10 mouse cellular contexts compared by ENCODE assay signal in the genomic region with DNA sequence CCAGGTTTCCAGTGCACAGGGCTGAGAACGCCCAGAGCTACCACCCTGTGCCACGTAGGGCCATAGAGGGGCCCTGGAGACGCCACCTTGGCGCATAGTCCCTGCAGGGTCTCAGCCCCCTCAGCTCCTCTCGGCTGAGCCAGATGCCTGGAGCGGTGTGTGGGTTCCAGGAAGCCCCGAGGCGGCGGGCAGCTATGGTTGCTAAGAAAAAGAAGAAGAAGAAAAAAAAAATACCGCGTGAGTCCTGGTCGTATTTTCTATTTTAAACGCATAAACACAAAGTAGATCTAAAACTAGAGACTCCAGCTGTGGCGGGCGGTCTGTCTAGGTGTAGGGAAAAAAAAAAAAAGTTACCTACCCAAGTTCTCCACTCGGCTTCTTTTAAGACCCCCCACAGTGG. TPM values are rescaled to one million over a fixed set of nuclear protein-coding genes. Genes with fewer than 3 reads are reported as not detected.
DNase-seq lines count a peak whose midpoint lies in the region; ATAC-seq and TF ChIP-seq lines count a peak whose summit lies in the region.
"Had no signal": no experiment of that assay in that cellular context is flagged by ENCODE, and none has a peak within 500 bp of the region (broad histone marks: within the 10 kb centered on the region; RNA-seq: fewer than 3 reads in every experiment).

No protein-coding gene starts in this region.

- ATAC-seq in kidney, embryonic 16.5 days (ENCODE audit: low FRiP score, low TSS enrichment) = no peak
- ATAC-seq in embryonic facial prominence, embryonic 15.5 days (ENCODE audit: insufficient number of reproducible peaks, low FRiP score, low TSS enrichment, low read depth) = no peak
- ATAC-seq in limb, embryonic 15.5 days (ENCODE audit: insufficient number of reproducible peaks, low FRiP score, low TSS enrichment, low read depth) = no peak
- ATAC-seq: Patski had no signal

- H3K27ac ChIP-seq in kidney, embryonic 16.5 days (ENCODE audit: low read length) = no peak overlapping the region
- H3K27ac ChIP-seq in ES-E14 (ENCODE audit: insufficient read depth, low read depth, low read length, poor library complexity, severe bottlenecking) = no peak overlapping the region
- no peak overlapping the region for H3K27ac ChIP-seq in embryonic facial prominence, embryonic 15.5 days (replicated peaks)
- no peak overlapping the region for H3K27ac ChIP-seq in limb, embryonic 15.5 days
- no peak overlapping the region for H3K27ac ChIP-seq in cerebellum, adult 2 months (ENCODE audit: insufficient read depth, low read length)
- H3K27ac ChIP-seq: neural tube, embryonic 12.5 days had no signal

- H3K4me3 ChIP-seq in kidney, embryonic 16.5 days (ENCODE audit: low read length) = 0 out of 2 replicates have a peak overlapping the region, but pooled peaks have one; percentile 51
- H3K4me3 ChIP-seq in ES-E14 (ENCODE audit: insufficient read depth in 1 of 2, low read depth in 1 of 2, low read length in 2 of 2, poor library complexity in 1 of 2, severe bottlenecking in 1 of 2) = peak overlapping the region; percentile 57 to 87
- peak overlapping the region; percentile 39; the same call in 1 of the 2 replicates for H3K4me3 ChIP-seq in embryonic facial prominence, embryonic 15.5 days (replicated peaks)
- peak overlapping the region; percentile 43; the same call in 1 of the 2 replicates for H3K4me3 ChIP-seq in limb, embryonic 15.5 days
- no peak overlapping the region for H3K4me3 ChIP-seq in cerebellum, adult 2 months (replicated peaks; ENCODE audit: insufficient read depth, low read depth, low read length)

- no peak overlapping the region for H3K9ac ChIP-seq in kidney, embryonic 16.5 days (replicated peaks; ENCODE audit: low read length)
- H3K9ac ChIP-seq in ES-E14 (ENCODE audit: insufficient read depth, low read depth, low read length, poor library complexity, severe bottlenecking) = peak overlapping the region; percentile 92
- H3K9ac ChIP-seq in embryonic facial prominence, embryonic 15.5 days = no peak overlapping the region
- H3K9ac ChIP-seq in limb, embryonic 15.5 days = no peak overlapping the region

- H3K36me3 ChIP-seq in kidney, embryonic 16.5 days (ENCODE audit: insufficient read depth, low read length) = no peaks in the 10 kb centered on the region
- H3K36me3 ChIP-seq in ES-E14 (ENCODE audit: control insufficient read depth, insufficient read depth, low read length, poor library complexity, severe bottlenecking) = no peaks in the 10 kb centered on the region
- H3K36me3 ChIP-seq in embryonic facial prominence, embryonic 15.5 days = no peaks in the 10 kb centered on the region
- no peaks in the 10 kb centered on the region for H3K36me3 ChIP-seq in limb, embryonic 15.5 days
- H3K36me3 ChIP-seq: neural tube, embryonic 12.5 days had no signal

- no peak for DNase-seq in kidney, postnatal 14 days
- DNase-seq in ES-E14 (ENCODE audit: low read depth, low spot score) = no peak
- DNase-seq in ovary, postnatal 36 days (ENCODE audit: low spot score) = no peak
- DNase-seq in lung, postnatal 4 days = no peak
- DNase-seq in cerebellum, adult 2 months = no peak

- in situ Hi-C loops in ES-E14 (cut with MboI; ENCODE audit: low sequenced_read_pairs in 2 of 2, unreplicated experiment in 2 of 2) = no loop called here

- no peaks in the 10 kb centered on the region for H3K9me3 ChIP-seq in kidney, embryonic 16.5 days (ENCODE audit: low read length)
- H3K9me3 ChIP-seq in ES-E14 (ENCODE audit: control insufficient read depth, insufficient read depth, low read depth, low read length) = no peaks in the 10 kb centered on the region
- no peaks in the 10 kb centered on the region for H3K9me3 ChIP-seq in embryonic facial prominence, embryonic 15.5 days (replicated peaks)
- no peaks in the 10 kb centered on the region for H3K9me3 ChIP-seq in limb, embryonic 15.5 days
- H3K9me3 ChIP-seq: neural tube, embryonic 12.5 days had no signal

- TF ChIP-seq POLR2A in cerebellum, adult 2 months (IDR thresholded peaks at IDR 0.05; ENCODE audit: borderline replicate concordance, insufficient read depth, low read length) = no peak

- H3K4me2 ChIP-seq in kidney, embryonic 16.5 days (replicated peaks; ENCODE audit: low read depth, low read length) = no peak overlapping the region
- H3K4me2 ChIP-seq in embryonic facial prominence, embryonic 15.5 days (replicated peaks) = peak overlapping the region; percentile 65
- peak overlapping the region; percentile 89 for H3K4me2 ChIP-seq in limb, embryonic 15.5 days

- TF ChIP-seq CTCF in cerebellum, adult 2 months (IDR thresholded peaks at IDR 0.05; ENCODE audit: borderline replicate concordance, insufficient read depth, low read depth, low read length) = no peak

- WGBS in kidney, embryonic 16.5 days = 53% methylated on average over 16 of the region's 16 CpGs
- 27% methylated on average over 16 of the region's 16 CpGs for WGBS in embryonic facial prominence, embryonic 15.5 days
- 33% methylated on average over 16 of the region's 16 CpGs for WGBS in limb, embryonic 15.5 days
- WGBS in cerebellum, adult 2 months = 44% methylated on average over 16 of the region's 16 CpGs

- peaks cover 17% of the 10 kb centered on the region for H3K4me1 ChIP-seq in kidney, embryonic 16.5 days (ENCODE audit: insufficient read depth, low read length)
- peaks cover 6 to 40% of the 10 kb centered on the region in 2 experiments for H3K4me1 ChIP-seq in ES-E14 (ENCODE audit: control insufficient read depth in 2 of 2, insufficient read depth in 2 of 2, low read length in 2 of 2, poor library complexity in 1 of 2)
- peaks cover 34% of the 10 kb centered on the region for H3K4me1 ChIP-seq in embryonic facial prominence, embryonic 15.5 days
- H3K4me1 ChIP-seq in limb, embryonic 15.5 days = peaks cover 38% of the 10 kb centered on the region
- H3K4me1 ChIP-seq in cerebellum, adult 2 months (ENCODE audit: control insufficient read depth, insufficient read depth, low read length) = no peaks in the 10 kb centered on the region; the same call in 1 of the 2 replicates

- 0 out of 2 replicates have a peak, but pooled peaks cover 4% of the 10 kb centered on the region for H3K27me3 ChIP-seq in kidney, embryonic 16.5 days (ENCODE audit: insufficient read depth, low read length)
- H3K27me3 ChIP-seq in embryonic facial prominence, embryonic 15.5 days = no peaks in the 10 kb centered on the region
- no peaks in the 10 kb centered on the region for H3K27me3 ChIP-seq in limb, embryonic 15.5 days
- H3K27me3 ChIP-seq in cerebellum, adult 2 months (ENCODE audit: control insufficient read depth, insufficient read depth, low read length) = no peaks in the 10 kb centered on the region
- H3K27me3 ChIP-seq: Patski had no signal

TF ChIP-seq in ES-E14, 5 proteins besides CTCF, POLR2A, EP300 and RAD21:
- TF ChIP-seq HCFC1 (IDR thresholded peaks at IDR 0.05; ENCODE audit: borderline replicate concordance, insufficient read depth, low read length) = no peak
- TF ChIP-seq MAFK (IDR thresholded peaks at IDR 0.05; ENCODE audit: insufficient read depth, low read depth, low read length) = no peak
- no peak for TF ChIP-seq ZC3H11A (IDR thresholded peaks at IDR 0.05; ENCODE audit: borderline replicate concordance, low read depth, low read length)
- TF ChIP-seq CHD2 (IDR thresholded peaks at IDR 0.05; ENCODE audit: low read depth, low read length) = no peak
- 0 out of 2 replicates have a peak, but pooled peaks have one; percentile 36 for TF ChIP-seq ZNF384 (IDR thresholded peaks at IDR 0.05; ENCODE audit: low read depth, low read length)

RNA-seq across cellular contexts. Expression of a gene that starts 37.2 kb away (rescaled TPM):
- 20.0 and 23.9 TPM in 2 replicates for polyA plus RNA-seq in kidney, embryonic 16.5 days (2015; fragmentation: Nextera tagmentation; extraction: Ambion mirVana)
- total RNA-seq in ES-E14 (2012; rRNA removed) = 11.6 and 15.3 TPM in 2 replicates
- 3.6 and 4.1 TPM in 2 replicates for polyA plus RNA-seq in embryonic facial prominence, embryonic 15.5 days (2015; fragmentation: Nextera tagmentation; extraction: Ambion mirVana)
- 2.9 and 3.8 TPM in 2 replicates for polyA plus RNA-seq in limb, embryonic 15.5 days (2015; fragmentation: Nextera tagmentation; extraction: Ambion mirVana)
- 5.3 and 5.7 TPM in 2 replicates for polyA plus RNA-seq in cerebellum, adult 2 months (2012; rRNA removed)
